Mouse (Mus musculus) liver (tissue): ENCODE measurements around the gene Tmpo.

ENCODE experiments used
- DNase-seq: peaks from one replicate; pipeline ENCODE4 v3.0.0-alpha.2; 2020; ENCODE audit warnings: mixed read lengths

The Tmpo gene

GRCm38 (mm10) chr10:91180761-91181460, at the start of gene Tmpo:
Gene Tmpo, minus strand, starts transcription at chr10:91181315.
- DNase-seq, result no peak

GRCm38 (mm10) chr10:91230400-91230799, 49.3 kb upstream of the Tmpo start:
- DNase-seq, result no peak

GRCm38 (mm10) chr10:91229518-91229961, 48.4 kb upstream of the Tmpo start:
- DNase-seq, result no peak

DNA sequence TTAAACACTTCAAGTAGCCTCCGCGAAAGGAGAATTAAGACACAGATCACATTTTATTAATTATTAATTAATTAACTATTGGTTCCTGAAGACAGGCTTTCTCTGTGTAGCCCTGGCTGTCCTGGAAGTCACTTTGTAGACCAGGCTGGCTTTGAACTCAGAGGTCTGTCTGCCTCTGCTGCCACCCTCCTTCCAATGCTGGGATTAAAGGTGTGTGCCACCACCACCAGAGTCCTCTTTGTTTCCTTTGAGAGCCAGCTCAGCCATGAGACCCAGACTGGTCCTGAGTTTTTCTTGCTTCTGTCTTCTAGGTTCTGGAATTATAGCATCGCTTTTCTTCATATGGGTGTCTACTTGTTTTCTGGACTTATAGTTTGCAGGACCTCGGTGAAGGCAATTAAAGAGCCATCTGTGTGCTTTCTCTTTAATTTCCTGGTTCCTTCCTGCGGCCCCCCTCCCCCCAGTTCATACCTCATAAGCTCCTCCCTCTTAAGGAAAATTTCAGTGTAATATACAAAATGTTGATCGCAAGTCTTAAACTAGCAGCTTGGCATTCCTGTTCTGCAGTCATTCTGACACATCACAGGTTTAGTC, 47.9 kb upstream of the Tmpo start:
- DNase-seq, result no peak

- no peak for DNase-seq
Measured at GRCm38 (mm10) chr10:91227034-91227433, 45.9 kb upstream of the Tmpo start.

- no peak for DNase-seq
Measured at GRCm38 (mm10) chr10:91222398-91223236, 41.5 kb upstream of the Tmpo start.

DNA sequence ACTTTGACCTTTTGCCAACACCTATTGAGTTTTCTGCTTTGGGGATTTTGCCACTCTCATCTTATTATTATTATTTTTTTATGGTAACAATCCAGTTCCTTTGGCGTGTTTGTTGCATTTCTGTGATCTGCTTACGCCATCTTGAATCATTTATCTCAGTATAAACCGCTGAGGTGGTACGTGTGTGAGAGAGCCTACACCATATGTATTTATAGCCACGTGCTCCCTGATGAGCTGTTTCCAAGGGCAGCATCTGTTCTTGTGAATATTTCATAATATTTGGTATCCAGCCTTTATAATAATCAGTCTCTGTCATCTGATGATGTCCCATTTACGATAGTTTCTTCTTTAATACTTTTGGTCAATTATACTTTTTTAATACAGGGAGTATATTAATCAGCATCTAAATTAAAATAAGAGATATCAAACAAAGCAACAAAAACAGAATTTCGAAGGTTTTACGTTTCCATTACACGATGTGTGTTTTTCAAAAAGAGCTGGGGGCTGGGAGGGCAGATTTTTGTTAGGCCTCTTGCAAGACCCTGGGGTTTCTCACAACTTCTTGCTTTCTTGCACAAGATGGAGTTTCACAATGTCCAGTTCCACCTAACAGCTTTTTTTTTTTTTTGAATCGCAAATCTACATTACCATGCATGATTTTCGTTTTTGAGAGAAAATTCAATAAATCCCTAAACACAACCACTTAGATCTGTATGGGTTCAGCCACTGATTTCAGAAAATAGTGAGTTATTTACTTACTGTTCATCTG, 28.0 kb upstream of the Tmpo start:
- DNase-seq, result no peak

DNA sequence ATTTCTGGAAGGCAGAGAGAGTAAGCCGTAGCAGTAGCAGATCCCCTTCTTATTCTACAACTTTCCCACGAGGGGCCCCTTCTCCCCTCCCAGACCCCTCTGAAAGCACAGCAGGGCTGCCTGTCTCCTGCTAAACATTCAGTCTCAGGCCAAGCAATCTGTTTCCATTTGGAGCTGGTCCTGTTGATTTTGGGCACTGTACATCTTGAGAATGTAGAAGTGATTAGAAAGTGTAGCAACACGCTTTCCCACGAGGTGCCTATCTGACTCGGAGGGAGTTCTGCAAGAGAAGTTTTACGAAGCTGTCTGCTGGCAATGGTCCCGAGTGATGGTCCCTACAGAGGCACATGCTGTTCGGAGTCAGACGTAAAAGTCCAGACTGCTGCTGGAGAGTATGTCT, 27.3 kb upstream of the Tmpo start:
- no peak for DNase-seq

- DNase-seq, result no peak
Measured at GRCm38 (mm10) chr10:91207275-91207674, 26.2 kb upstream of the Tmpo start.

- DNase-seq, result no peak
Measured at GRCm38 (mm10) chr10:91205632-91206031, 24.5 kb upstream of the Tmpo start.

- DNase-seq, result no peak
Measured at GRCm38 (mm10) chr10:91200581-91200980, 19.5 kb upstream of the Tmpo start.

DNA sequence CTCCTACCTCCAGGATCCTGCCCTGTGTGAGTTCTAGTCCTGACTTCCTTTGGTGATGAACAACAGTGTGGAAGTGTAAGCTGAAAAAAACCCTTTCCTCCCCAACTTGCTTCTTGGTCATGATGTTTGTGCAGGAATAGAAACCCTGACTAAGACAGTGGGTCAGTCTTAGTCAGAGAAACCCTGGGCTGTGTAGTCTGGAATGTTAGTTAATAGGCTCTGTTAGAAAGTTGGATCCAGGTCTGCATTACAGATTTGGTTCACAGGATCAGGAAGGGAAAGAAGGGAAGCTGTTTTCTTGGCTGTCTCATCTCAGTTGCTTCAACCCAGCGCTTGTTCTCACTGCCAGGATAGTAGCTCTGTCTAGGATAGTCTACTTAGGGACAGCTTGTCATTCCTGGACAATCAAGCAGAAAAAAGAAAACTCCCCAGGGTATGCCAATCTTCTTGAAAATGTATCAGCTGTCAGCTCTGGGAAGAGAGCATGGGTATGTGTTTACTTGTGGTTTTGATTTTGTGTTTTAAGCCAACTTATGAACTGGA, 18.2 kb upstream of the Tmpo start:
- DNase-seq, result no peak

DNA sequence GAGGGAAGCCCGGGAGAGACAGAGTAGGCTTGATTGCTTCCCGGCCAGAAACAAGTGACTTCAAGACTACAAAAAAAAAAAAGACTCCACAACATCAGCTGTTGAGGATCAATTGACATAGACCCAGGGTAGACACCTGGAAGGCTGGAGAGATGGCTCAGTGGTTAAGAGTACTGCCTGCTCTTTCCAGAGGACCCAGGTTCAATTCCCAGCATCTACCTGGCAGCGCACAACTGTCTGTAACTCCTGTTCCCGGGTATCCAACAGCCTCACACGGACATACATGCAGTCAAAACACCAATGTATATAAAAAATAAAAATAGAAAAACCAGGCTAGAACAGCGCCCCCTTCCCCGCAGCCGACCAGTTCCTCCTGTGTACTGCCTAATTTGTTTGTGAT, 16.6 kb upstream of the Tmpo start:
- no peak for DNase-seq

DNA sequence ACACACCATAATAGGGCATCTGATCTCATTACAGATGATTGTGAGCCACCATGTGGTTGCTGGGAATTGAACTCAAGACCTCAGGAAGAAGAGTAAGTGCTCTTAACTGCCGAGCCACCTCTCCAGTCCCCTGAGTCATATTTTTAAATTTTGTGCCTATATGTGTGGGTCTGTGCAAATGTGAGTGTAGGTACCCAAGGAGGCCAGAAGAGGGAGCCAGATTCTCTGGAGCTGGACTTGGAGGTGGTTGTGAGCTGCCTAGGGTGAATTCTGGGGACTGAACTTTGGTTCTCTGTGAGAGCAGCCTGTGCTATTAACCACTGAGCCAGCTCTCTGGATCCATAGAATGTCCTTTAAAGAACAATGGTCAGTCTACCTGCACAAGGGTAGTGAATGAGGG, 15.7 kb upstream of the Tmpo start:
- DNase-seq, result no peak

DNA sequence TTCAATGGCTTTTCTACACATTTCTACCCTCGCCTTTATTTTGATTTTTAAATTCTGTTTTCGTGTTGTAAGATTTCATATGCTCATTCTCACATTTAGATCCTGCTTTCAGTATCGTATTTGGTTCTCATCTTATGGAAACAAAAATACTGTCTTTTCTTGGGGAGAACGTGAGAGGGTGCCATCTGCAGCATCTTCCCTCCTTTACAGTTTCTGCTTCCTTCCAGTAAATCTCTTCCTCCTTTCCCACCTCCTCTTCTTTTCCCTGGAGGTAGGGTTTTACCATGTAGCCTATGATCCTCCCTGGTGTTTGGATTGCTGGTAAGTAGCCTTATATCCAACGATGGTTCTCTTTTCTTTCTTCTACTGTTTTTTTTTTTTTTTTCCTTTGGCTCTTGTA, 14.6 kb upstream of the Tmpo start:
- no peak for DNase-seq

DNA sequence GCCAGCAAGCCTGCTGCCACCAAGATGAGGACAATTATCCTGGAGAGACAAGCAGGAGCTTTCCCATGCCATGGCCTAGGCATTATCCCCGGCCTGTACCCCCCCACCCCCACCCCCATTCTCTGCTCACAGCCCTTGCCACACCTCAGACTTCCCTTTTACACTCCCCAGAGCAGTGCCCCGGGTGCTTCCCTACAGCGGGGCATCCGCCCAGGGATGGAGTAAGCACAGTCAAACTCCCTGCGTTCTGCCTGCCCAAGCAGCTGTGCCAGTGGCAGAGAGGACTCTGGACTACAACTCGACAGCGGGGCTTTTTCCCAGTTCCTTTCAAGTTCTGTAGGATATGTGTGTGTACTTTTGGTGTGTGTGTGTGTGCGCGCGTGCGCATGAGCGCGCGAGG, 14.0 kb upstream of the Tmpo start:
- peak; percentile 23 for DNase-seq

- DNase-seq, result no peak
Measured at GRCm38 (mm10) chr10:91191851-91192250, 10.7 kb upstream of the Tmpo start.

- DNase-seq, result no peak
Measured at GRCm38 (mm10) chr10:91189476-91189875, 8.4 kb upstream of the Tmpo start.

DNA sequence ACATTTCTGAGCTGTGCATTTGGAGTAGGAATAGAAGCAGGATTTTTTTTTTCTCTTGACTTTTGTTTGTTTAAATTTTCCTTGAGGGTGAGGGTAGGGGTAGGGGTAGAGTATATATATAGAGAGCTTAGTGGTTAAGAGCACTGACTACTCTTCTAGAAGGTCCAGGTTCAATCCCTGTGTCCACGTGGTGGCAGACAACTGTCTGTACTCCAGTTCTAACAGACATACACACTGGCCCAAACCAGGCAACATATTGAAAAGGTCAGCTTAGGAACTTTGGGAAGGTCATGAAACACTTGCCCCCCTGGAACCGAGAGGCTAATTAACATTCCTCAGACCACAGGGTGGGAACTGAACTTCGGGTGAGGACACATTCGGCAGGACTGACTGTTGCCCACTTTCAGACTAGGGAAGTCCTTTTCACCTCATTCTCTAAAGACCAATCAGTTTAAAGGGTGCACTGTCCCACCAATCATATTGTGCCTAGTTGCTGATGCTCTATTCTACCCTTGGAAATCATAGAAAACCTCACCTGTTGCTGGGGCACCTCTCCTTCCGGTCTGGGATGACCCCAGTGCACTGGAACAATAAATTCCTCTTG, 7.7 kb upstream of the Tmpo start:
- DNase-seq, result no peak

- DNase-seq, result peak; percentile 76
Measured at GRCm38 (mm10) chr10:91187872-91188271, 6.8 kb upstream of the Tmpo start.

DNA sequence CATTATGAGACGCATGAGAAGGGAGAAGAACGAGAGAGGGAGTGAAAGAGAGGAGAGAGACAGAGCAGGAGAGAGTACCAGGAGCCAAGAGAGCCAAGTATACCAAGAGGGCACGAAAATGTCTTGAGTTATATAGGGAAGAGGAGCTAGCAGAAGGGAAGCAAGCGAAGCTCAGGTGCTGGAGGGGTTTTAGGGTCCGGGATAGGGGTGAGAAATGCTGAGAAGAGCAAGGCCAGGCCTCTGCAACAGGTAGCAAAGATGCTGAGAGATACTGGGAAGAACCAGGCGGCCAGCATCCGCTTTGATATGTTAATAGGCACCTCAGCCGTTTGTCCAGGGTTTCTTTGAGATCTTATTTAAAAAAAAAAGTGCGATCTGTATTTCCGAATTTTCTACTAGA, 6.2 kb upstream of the Tmpo start:
- no peak for DNase-seq

- no peak for DNase-seq
Measured at GRCm38 (mm10) chr10:91185721-91186120, 4.6 kb upstream of the Tmpo start.
